Mouse (Mus musculus) small intestine, adult 2 months (tissue): ENCODE measurements around the gene Sim2. TPM values are rescaled to one million over a fixed set of nuclear protein-coding genes. Genes with fewer than 3 reads are reported as not detected.

Source experiments
- H3K27ac ChIP-seq: fragments of 200-500 bp; 2 replicates; pipeline ENCODE4 v1.5.1; 2012; ENCODE audit warnings: low read depth, low read length, control low read depth, inconsistent platforms; ENCODE audit not compliant: insufficient read depth
- H3K27me3 ChIP-seq: fragments of 200-500 bp; 2 replicates; pipeline ENCODE4 v1.6.1; 2012; ENCODE audit warnings: mild to moderate bottlenecking, moderate library complexity, low read length, inconsistent platforms; ENCODE audit not compliant: control insufficient read depth, insufficient read depth
- H3K36me3 ChIP-seq: fragments of 200-500 bp; 2 replicates; pipeline ENCODE4 v1.6.1; 2012; ENCODE audit warnings: mild to moderate bottlenecking, low read length, control low read depth, inconsistent platforms; ENCODE audit not compliant: control insufficient read depth, insufficient read depth
- H3K4me1 ChIP-seq: fragments of 200-500 bp; 2 replicates; pipeline ENCODE4 v1.6.1; 2012; ENCODE audit warnings: low read length, inconsistent platforms, mixed read lengths; ENCODE audit not compliant: control insufficient read depth, insufficient read depth, insufficient read length
- H3K4me3 ChIP-seq: fragments of 200-500 bp; 2 replicates; pipeline ENCODE4 v1.5.1; 2012; ENCODE audit warnings: low read depth, mild to moderate bottlenecking, control low read depth, inconsistent platforms, low read length, moderate library complexity
- CTCF ChIP-seq: fragments of 200-500 bp; IDR thresholded peaks from 2 replicates; pipeline ENCODE4 v1.5.1; 2012; ENCODE audit warnings: low read depth, mild to moderate bottlenecking, control low read depth, inconsistent platforms, low read length, moderate library complexity, mixed read lengths; ENCODE audit not compliant: insufficient replicate concordance, insufficient read length; ENCODE audit errors: extremely low read depth
- POLR2A ChIP-seq: fragments of 200-500 bp; IDR thresholded peaks from 2 replicates; pipeline ENCODE4 v1.6.1; 2012; ENCODE audit warnings: low read depth, mild to moderate bottlenecking, control low read depth, inconsistent platforms, low read length, moderate library complexity
- WGBS: fragments of 180-500 bp; shearing (Covaris S2); methylation state at CpG from one replicate; pipeline ENCODE4 v1.1.7; 2018; 5-methylcytosine and 5-hydroxymethylcytosine counted together
- polyA plus RNA-seq: library from polyadenylated mRNA; depleted of rRNA; stranded (reverse); fragments of >200 nt; gene quantifications from 2 replicates; pipeline ENCODE4 v1.2.3, GENCODE M21; 2012

Sim2 gene
- polyA plus RNA-seq, 1 experiment, result not detected

DNA sequence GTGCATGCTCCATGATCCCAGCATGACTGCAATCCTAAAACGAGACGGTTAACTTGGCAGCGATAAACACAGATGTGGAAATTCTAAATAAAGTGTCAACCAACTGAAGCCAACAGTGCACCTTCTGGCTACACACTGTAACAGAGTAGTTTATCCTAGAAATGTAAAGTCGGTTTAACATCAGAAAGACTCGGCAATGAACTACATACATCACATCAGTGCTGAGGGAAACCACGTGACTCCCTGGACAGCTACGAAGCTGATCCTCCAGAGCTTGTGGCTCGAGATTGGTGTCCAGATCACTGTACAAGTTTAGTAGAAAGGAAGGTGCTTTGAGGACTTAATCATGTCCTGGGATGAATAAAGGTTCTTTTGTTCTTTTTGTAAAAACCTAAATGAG lies 73.1 kb downstream of the Sim2 start:
- TF ChIP-seq POLR2A, result no peak
- 77% methylated on average over 8 of the region's 8 CpGs for WGBS
- Histone ChIP-seq H3K4me3 (no peak overlapping the region), H3K36me3 (no peaks in the 10 kb centered on the region), H3K27ac (no peak overlapping the region), H3K27me3 (no peaks in the 10 kb centered on the region), H3K4me1 (no peaks in the 10 kb centered on the region)

GRCm38 (mm10) chr16:94162000-94162399 lies 77.3 kb downstream of the Sim2 start:
- Histone ChIP-seq H3K4me3 (no peak overlapping the region), H3K27me3 (no peaks in the 10 kb centered on the region), H3K36me3 (no peaks in the 10 kb centered on the region), H3K27ac (no peak overlapping the region), H3K4me1 (no peaks in the 10 kb centered on the region)
- TF ChIP-seq CTCF (no peak), POLR2A (no peak)
- 68% methylated on average over 6 of the region's 6 CpGs for WGBS

DNA sequence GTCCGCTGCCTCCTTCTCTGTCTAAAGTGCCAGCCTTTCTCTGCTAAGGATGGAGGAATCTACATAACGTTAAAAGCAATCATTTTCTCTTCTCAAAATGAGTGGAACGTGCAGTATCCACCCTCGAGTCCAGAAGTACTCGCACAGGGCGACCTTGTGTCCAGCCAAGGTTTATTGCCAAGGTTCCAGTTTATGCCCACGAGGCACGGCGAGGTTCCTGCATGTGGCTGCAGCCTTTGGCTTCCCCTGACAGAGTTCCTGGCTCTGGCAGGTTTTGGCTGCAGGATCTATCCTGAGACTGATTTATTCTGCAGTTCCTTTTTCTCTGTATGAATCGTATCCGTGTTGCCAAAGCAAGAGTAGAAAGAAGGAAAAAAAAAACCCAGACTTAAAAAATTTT lies 78.3 kb downstream of the Sim2 start:
- H3K36me3 ChIP-seq, result no peaks in the 10 kb centered on the region
- TF ChIP-seq POLR2A (no peak), CTCF (no peak)
- no peaks in the 10 kb centered on the region for H3K4me1 ChIP-seq
- 73% methylated on average over 11 of the region's 11 CpGs for WGBS
- H3K27ac ChIP-seq, result no peak overlapping the region
- no peaks in the 10 kb centered on the region for H3K27me3 ChIP-seq
- no peak overlapping the region for H3K4me3 ChIP-seq

GRCm38 (mm10) chr16:94164236-94164635 lies 79.5 kb downstream of the Sim2 start:
- Histone ChIP-seq H3K4me1 (no peaks in the 10 kb centered on the region), H3K4me3 (no peak overlapping the region), H3K27ac (no peak overlapping the region), H3K27me3 (no peaks in the 10 kb centered on the region), H3K36me3 (no peaks in the 10 kb centered on the region)
- 56% methylated on average over 7 of the region's 7 CpGs for WGBS
- TF ChIP-seq CTCF (no peak), POLR2A (no peak)

GRCm38 (mm10) chr16:94164978-94165377 lies 80.2 kb downstream of the Sim2 start:
- no peak overlapping the region for H3K4me3 ChIP-seq
- TF ChIP-seq POLR2A (no peak), CTCF (no peak)
- no peaks in the 10 kb centered on the region for H3K27me3 ChIP-seq
- no peaks in the 10 kb centered on the region for H3K36me3 ChIP-seq
- no peaks in the 10 kb centered on the region for H3K4me1 ChIP-seq
- WGBS, result 60% methylated on average over 5 of the region's 5 CpGs
- no peak overlapping the region for H3K27ac ChIP-seq

- H3K36me3 ChIP-seq, result no peaks in the 10 kb centered on the region
- whole genome bisulfite sequencing, result 84% methylated on average over 16 of the region's 16 CpGs
- H3K4me3 ChIP-seq, result no peak overlapping the region
- no peak for TF ChIP-seq POLR2A
- TF ChIP-seq CTCF, result no peak
- H3K4me1 ChIP-seq, result no peaks in the 10 kb centered on the region
- no peak overlapping the region for H3K27ac ChIP-seq
- no peaks in the 10 kb centered on the region for H3K27me3 ChIP-seq
These were observed 84.2 kb downstream of the Sim2 start for GRCm38 (mm10) chr16:94168655-94169545.

DNA sequence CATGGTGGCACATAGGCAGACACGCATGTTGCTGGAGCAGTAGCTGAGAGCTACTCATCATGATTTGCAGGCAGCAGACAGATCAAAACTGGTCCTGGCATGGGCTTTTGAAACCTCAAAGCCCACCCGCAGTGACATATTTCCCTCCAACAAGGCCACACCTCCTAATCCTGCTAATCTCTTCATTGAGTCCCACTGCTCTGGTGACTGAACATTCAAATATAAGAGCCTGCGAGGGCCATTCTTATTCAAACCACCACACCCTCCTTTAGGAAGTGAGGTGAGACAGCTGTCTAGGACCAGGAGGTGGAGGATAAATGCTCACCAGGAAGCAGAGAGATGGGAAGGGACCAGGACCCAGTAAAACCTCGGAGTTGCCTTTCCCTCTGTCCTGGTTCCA lies 85.5 kb downstream of the Sim2 start:
- Histone ChIP-seq H3K4me1 (no peaks in the 10 kb centered on the region), H3K27me3 (no peaks in the 10 kb centered on the region), H3K4me3 (no peak overlapping the region), H3K27ac (no peak overlapping the region), H3K36me3 (no peaks in the 10 kb centered on the region)
- TF ChIP-seq CTCF, result no peak
- no peak for TF ChIP-seq POLR2A
- 79% methylated on average over 4 of the region's 4 CpGs for WGBS
